9 mouse cellular contexts compared by ENCODE assay signal in genomic region chrX:143543186-143543793, GRCm38 (mm10). TPM values are rescaled to one million over a fixed set of nuclear protein-coding genes. Genes with fewer than 3 reads are reported as not detected.
DNase-seq lines count a peak whose midpoint lies in the region; ATAC-seq lines count a peak whose summit lies in the region.
"Had no signal": no experiment of that assay in that cellular context is flagged by ENCODE, and none has a peak within 500 bp of the region (broad histone marks: within the 10 kb centered on the region; RNA-seq: fewer than 3 reads in every experiment).

No protein-coding gene starts in this region.

- no peak overlapping the region for H3K9ac ChIP-seq in midbrain, embryonic 16.5 days (ENCODE audit: low read depth, low read length)

- peaks cover 33% of the 10 kb centered on the region for H3K27me3 ChIP-seq in hindbrain, embryonic 10.5 days (ENCODE audit: insufficient read depth, poor library complexity, severe bottlenecking)
- no peaks in the 10 kb centered on the region for H3K27me3 ChIP-seq in midbrain, embryonic 16.5 days (ENCODE audit: control insufficient read depth, insufficient read depth, low read depth, low read length)

- peak; percentile 80 for ATAC-seq in midbrain, embryonic 16.5 days
- ATAC-seq in megakaryocyte, adult 5-6 weeks (ENCODE audit: poor library complexity, severe bottlenecking): no peak

- no peak overlapping the region for H3K4me2 ChIP-seq in midbrain, embryonic 16.5 days (ENCODE audit: low read length)

- 0 out of 2 replicates have a peak, but pooled peaks cover 10% of the 10 kb centered on the region for H3K4me1 ChIP-seq in hindbrain, embryonic 10.5 days (replicated peaks)
- no peaks in the 10 kb centered on the region; the same call in 1 of the 2 replicates for H3K4me1 ChIP-seq in midbrain, embryonic 16.5 days (ENCODE audit: control insufficient read depth, insufficient read depth, low read length)
- H3K4me1 ChIP-seq: heart, embryonic 10.5 days had no signal

- 42% methylated on average over 7 of the region's 7 CpGs for WGBS in hindbrain, embryonic 10.5 days
- WGBS in midbrain, embryonic 16.5 days: 31% methylated on average over 7 of the region's 7 CpGs

- H3K9me3 ChIP-seq in hindbrain, embryonic 10.5 days: no peaks in the 10 kb centered on the region
- H3K9me3 ChIP-seq in midbrain, embryonic 16.5 days (replicated peaks; ENCODE audit: control insufficient read depth, low read length, poor library complexity, severe bottlenecking): no peaks in the 10 kb centered on the region
- H3K9me3 ChIP-seq: heart, embryonic 10.5 days had no signal

- no peaks in the 10 kb centered on the region for H3K36me3 ChIP-seq in hindbrain, embryonic 10.5 days
- H3K36me3 ChIP-seq in midbrain, embryonic 16.5 days (ENCODE audit: control insufficient read depth, insufficient read depth, low read length): no peaks in the 10 kb centered on the region
- H3K36me3 ChIP-seq: heart, embryonic 10.5 days had no signal

- intact Hi-C loops in heart, postnatal 36 days (cut with DNase I): no loop called here

- peak; percentile 28 to 38 for DNase-seq in cerebellum, postnatal 10 days
- no peak for DNase-seq in cerebellum, adult 11 months
- peak; percentile 3 for DNase-seq in adrenal gland, postnatal 25 days
- peak; percentile 63 for DNase-seq in hindbrain, embryonic 10.5 days (ENCODE audit: low spot score)
- no peak for DNase-seq in B cell, adult 2 months
- no peak for DNase-seq in heart, postnatal 36 days

- H3K4me3 ChIP-seq in hindbrain, embryonic 10.5 days: no peak overlapping the region
- H3K4me3 ChIP-seq in midbrain, embryonic 16.5 days (ENCODE audit: low read depth, low read length): no peak overlapping the region
- H3K4me3 ChIP-seq: heart, embryonic 10.5 days had no signal

- H3K27ac ChIP-seq in hindbrain, embryonic 10.5 days: peak overlapping the region; percentile 80
- peak overlapping the region; percentile 17; the same call in 1 of the 2 replicates for H3K27ac ChIP-seq in midbrain, embryonic 16.5 days (ENCODE audit: low read length)
- H3K27ac ChIP-seq: heart, embryonic 10.5 days had no signal

RNA-seq across cellular contexts. Expression of gene Pak3, which starts 24.9 kb away (rescaled TPM):
- total RNA-seq in adrenal gland, postnatal 25 days (2021): 18.3 and 19.6 TPM in 2 replicates
- 19.8 and 34.4 TPM in 2 replicates for polyA plus RNA-seq in hindbrain, embryonic 10.5 days (2016; fragmentation: Nextera tagmentation; extraction: Ambion mirVana)
- polyA plus RNA-seq in midbrain, embryonic 16.5 days (2015; fragmentation: Nextera tagmentation; extraction: Ambion mirVana): 269 and 294 TPM in 2 replicates
- total RNA-seq in megakaryocyte, adult 5-6 weeks (2015): not detected in 2 replicates
- not detected in 2 replicates for total RNA-seq in megakaryocyte, adult 5-6 weeks (2017)
- under 1 TPM; 0.33 to 0.79 TPM for total RNA-seq in heart, postnatal 36 days (2021)

Comparison
In these comparisons a context has a peak if more than half of its experiments do, and no peak if none do; other contexts are left out.
1. DNase-seq: peak in cerebellum, postnatal 10 days (2 of 2), adrenal gland, postnatal 25 days (single experiment) and hindbrain, embryonic 10.5 days (single experiment); none in cerebellum, adult 11 months (single experiment), B cell, adult 2 months (0 of 2) and heart, postnatal 36 days (0 of 2).
2. RNA of gene Pak3, which starts 24.9 kb away (total RNA-seq): 18.3 to 19.6 TPM in adrenal gland, postnatal 25 days; 0.33 to 0.79 TPM in heart, postnatal 36 days and not detected in megakaryocyte, adult 5-6 weeks; every median in the first group is over 10 times any median in the second.